Mouse (Mus musculus) embryonic fibroblast, embryonic 13.5 days (primary cell): ENCODE data around the gene Rac1.

Experiments
- CTCF ChIP-seq: IDR thresholded peaks from 2 replicates; pipeline ENCODE4 v1.5.1; 2011; ENCODE audit warnings: mild to moderate bottlenecking, control low read depth, low read length, moderate library complexity, borderline replicate concordance; ENCODE audit not compliant: insufficient read depth
- POLR2A ChIP-seq: IDR thresholded peaks from 2 replicates; pipeline ENCODE4 v1.6.1; 2011; ENCODE audit warnings: low read depth, mild to moderate bottlenecking, control low read depth, low read length, moderate library complexity

GRCm38 (mm10) chr5:143518045-143518591 lies 9.7 kb downstream of the Rac1 start:
- TF ChIP-seq CTCF (no peak), POLR2A (no peak)
